Mouse (Mus musculus) kidney, adult 2 months (tissue): ENCODE measurements around the gene Rhox7a.

ENCODE experiments used
- CTCF ChIP-seq: fragments of 200-500 bp; conservative IDR thresholded peaks from 2 replicates; pipeline ENCODE4 v1.5.1; 2011; ENCODE audit warnings: low read depth, mild to moderate bottlenecking, control low read depth, low read length, moderate library complexity, mixed read lengths; ENCODE audit not compliant: insufficient read depth, insufficient read length
- POLR2A ChIP-seq: fragments of 200-500 bp; IDR thresholded peaks from one replicate; pipeline ENCODE4 v1.6.1; 2011; ENCODE audit warnings: low read depth, low read length, control low read depth

- no peak for TF ChIP-seq POLR2A
- TF ChIP-seq CTCF: no peak
Observed at GRCm38 (mm10) chrX:37809396-37809795, 22.1 kb upstream of the Rhox7a start.
